Mouse (Mus musculus) midbrain, postnatal 0 days (tissue): ENCODE data around the gene Pacrg. TPM values are rescaled to one million over a fixed set of nuclear protein-coding genes. Genes with fewer than 3 reads are reported as not detected.

ENCODE experiments used
- ATAC-seq: fragments of 200-750 bp; cut with Nextera tagmentation; 2 replicates; pipeline ENCODE4 v1.8.0; 2017; ENCODE audit warnings: moderate number of reproducible peaks, mild to moderate bottlenecking, moderate TSS enrichment, moderate library complexity; ENCODE audit not compliant: low FRiP score
- DNase-seq: peaks from one replicate; pipeline ENCODE4 v3.0.0-alpha.2; 2015; ENCODE audit warnings: low spot score
- H3K27ac ChIP-seq: fragments of 300-500 bp; sonication (generic); 2 replicates; pipeline ENCODE4 v1.5.1; 2014; ENCODE audit warnings: low read depth, mild to moderate bottlenecking, low read length, mixed read lengths
- H3K27me3 ChIP-seq: fragments of 300-500 bp; sonication (generic); 2 replicates; pipeline ENCODE4 v1.6.1; 2014; ENCODE audit warnings: low read length, control low read depth, mixed read lengths; ENCODE audit not compliant: insufficient read depth
- H3K36me3 ChIP-seq: fragments of 300-500 bp; sonication (generic); 2 replicates; pipeline ENCODE4 v1.6.1; 2014; ENCODE audit warnings: low read length, control low read depth, mixed read lengths; ENCODE audit not compliant: insufficient read depth
- H3K4me1 ChIP-seq: fragments of 300-500 bp; sonication (generic); 2 replicates; pipeline ENCODE4 v1.6.1; 2014; ENCODE audit warnings: mild to moderate bottlenecking, control low read depth, antibody characterized with exemption, low read length, mixed read lengths; ENCODE audit not compliant: insufficient read depth
- H3K4me2 ChIP-seq: fragments of 300-500 bp; sonication (generic); 2 replicates; pipeline ENCODE4 v1.6.1; 2014; ENCODE audit warnings: low read depth, mild to moderate bottlenecking, low read length, mixed read lengths; ENCODE audit not compliant: poor library complexity, severe bottlenecking
- H3K4me3 ChIP-seq: fragments of 300-500 bp; sonication (generic); 2 replicates; pipeline ENCODE4 v1.5.1; 2014; ENCODE audit warnings: low read depth, mild to moderate bottlenecking, low read length, moderate library complexity
- H3K9ac ChIP-seq: fragments of 300-500 bp; sonication (generic); replicated peaks from 2 replicates; pipeline ENCODE4 v1.6.1; 2014; ENCODE audit warnings: mild to moderate bottlenecking, low read length, moderate library complexity, mixed read lengths; ENCODE audit not compliant: poor library complexity, severe bottlenecking
- H3K9me3 ChIP-seq: fragments of 300-500 bp; sonication (generic); 2 replicates; pipeline ENCODE4 v1.6.1; 2016; ENCODE audit warnings: low read length, control low read depth
- CTCF ChIP-seq: IDR thresholded peaks from 2 replicates; pipeline ENCODE4 v1.5.1; 2016; ENCODE audit warnings: antibody characterized with exemption, mild to moderate bottlenecking
- WGBS: fragments of 180-500 bp; shearing (Covaris S2); extraction: QIAGEN DNeasy Blood & Tissue Kit; methylation state at CpG from one replicate; pipeline ENCODE4 v1.1.7; 2014; 5-methylcytosine and 5-hydroxymethylcytosine counted together
- polyA plus RNA-seq: library from polyadenylated mRNA; unstranded; fragments of >200 nt; fragmentation: Nextera tagmentation; extraction: Ambion mirVana; gene quantifications from 2 replicates; pipeline ENCODE4 v1.2.1, GENCODE M21; 2015
- total RNA-seq: library from RNA; depleted of rRNA; stranded (reverse); fragments of >200 nt; gene quantifications from 2 replicates; pipeline ENCODE4 v1.2.3, GENCODE M21; 2014

The Pacrg gene
- total and polyA plus RNA-seq, 2 experiments from 2014 or later: 14.6 to 23.0 TPM

- Histone ChIP-seq H3K9ac (no peak overlapping the region), H3K27me3 (no peaks in the 10 kb centered on the region), H3K36me3 (no peaks in the 10 kb centered on the region), H3K4me1 (no peaks in the 10 kb centered on the region), H3K4me2 (no peak overlapping the region), H3K4me3 (no peak overlapping the region), H3K9me3 (no peaks in the 10 kb centered on the region), H3K27ac (no peak overlapping the region)
- no peak for ATAC-seq
- no peak for DNase-seq
- no peak for TF ChIP-seq CTCF
- 70% methylated on average over 8 of the region's 8 CpGs for WGBS
These were observed 204.1 kb downstream of the Pacrg start for GRCm38 (mm10) chr17:10635955-10636470.

- no peak overlapping the region for H3K9ac ChIP-seq
- ATAC-seq: no peak
- no peaks in the 10 kb centered on the region for H3K4me1 ChIP-seq
- no peaks in the 10 kb centered on the region for H3K36me3 ChIP-seq
- 95% methylated on average over 11 of the region's 11 CpGs for WGBS
- no peak for DNase-seq
- no peak for TF ChIP-seq CTCF
- H3K4me2 ChIP-seq: no peak overlapping the region
- no peak overlapping the region for H3K4me3 ChIP-seq
- no peaks in the 10 kb centered on the region for H3K27me3 ChIP-seq
- no peaks in the 10 kb centered on the region for H3K9me3 ChIP-seq
- no peak overlapping the region for H3K27ac ChIP-seq
These were observed 204.6 kb downstream of the Pacrg start for GRCm38 (mm10) chr17:10635470-10635869.

GRCm38 (mm10) chr17:10635046-10635445, 205.1 kb downstream of the Pacrg start:
- no peaks in the 10 kb centered on the region for H3K36me3 ChIP-seq
- H3K9ac ChIP-seq: no peak overlapping the region
- TF ChIP-seq CTCF: no peak
- H3K27me3 ChIP-seq: no peaks in the 10 kb centered on the region
- DNase-seq (no peak), ATAC-seq (no peak)
- H3K4me1 ChIP-seq: no peaks in the 10 kb centered on the region
- H3K4me2 ChIP-seq: no peak overlapping the region
- no peak overlapping the region for H3K27ac ChIP-seq
- H3K4me3 ChIP-seq: no peak overlapping the region
- H3K9me3 ChIP-seq: no peaks in the 10 kb centered on the region
- WGBS: 94% methylated on average over 6 of the region's 6 CpGs

GRCm38 (mm10) chr17:10633769-10634168, 206.3 kb downstream of the Pacrg start:
- TF ChIP-seq CTCF: no peak
- H3K4me3 ChIP-seq: no peak overlapping the region
- H3K9me3 ChIP-seq: no peaks in the 10 kb centered on the region
- DNase-seq: no peak
- 94% methylated on average over 7 of the region's 7 CpGs for WGBS
- H3K27me3 ChIP-seq: no peaks in the 10 kb centered on the region
- H3K36me3 ChIP-seq: no peaks in the 10 kb centered on the region
- no peak overlapping the region for H3K9ac ChIP-seq
- ATAC-seq: no peak
- H3K4me2 ChIP-seq: no peak overlapping the region
- no peaks in the 10 kb centered on the region for H3K4me1 ChIP-seq
- H3K27ac ChIP-seq: no peak overlapping the region

GRCm38 (mm10) chr17:10628240-10628639, 211.9 kb downstream of the Pacrg start:
- Histone ChIP-seq H3K27ac (no peak overlapping the region), H3K27me3 (no peaks in the 10 kb centered on the region), H3K4me2 (no peak overlapping the region), H3K36me3 (no peaks in the 10 kb centered on the region), H3K9me3 (no peaks in the 10 kb centered on the region), H3K4me1 (0 out of 2 replicates have a peak, but pooled peaks cover 4% of the 10 kb centered on the region), H3K9ac (no peak overlapping the region), H3K4me3 (no peak overlapping the region)
- TF ChIP-seq CTCF: no peak
- WGBS: 93% methylated on average over 4 of the region's 4 CpGs
- ATAC-seq (no peak), DNase-seq (no peak)

- peak; percentile 33 for DNase-seq
- 46% methylated on average over 2 of the region's 2 CpGs for WGBS
- no peak overlapping the region for H3K4me2 ChIP-seq
- H3K27me3 ChIP-seq: no peaks in the 10 kb centered on the region
- 0 out of 2 replicates have a peak, but pooled peaks cover 4% of the 10 kb centered on the region for H3K4me1 ChIP-seq
- H3K27ac ChIP-seq: no peak overlapping the region
- H3K36me3 ChIP-seq: no peaks in the 10 kb centered on the region
- no peak overlapping the region for H3K9ac ChIP-seq
- ATAC-seq: no peak
- TF ChIP-seq CTCF: no peak
- no peaks in the 10 kb centered on the region for H3K9me3 ChIP-seq
- H3K4me3 ChIP-seq: no peak overlapping the region
These were observed 212.6 kb downstream of the Pacrg start for GRCm38 (mm10) chr17:10627476-10627875.
